Mouse (Mus musculus) forebrain, embryonic 12.5 days (tissue): Measurements from ENCODE around the gene Dnm2. TPM values are rescaled to one million over a fixed set of nuclear protein-coding genes. Genes with fewer than 3 reads are reported as not detected.
"Not testable (repeated sequence)": the region's sequence is repeated elsewhere in the genome, so short reads cannot be mapped to it uniquely, and the experiment has no call there.

Experiments used
- ATAC-seq: fragments of 200-750 bp; cut with Nextera tagmentation; 2 replicates; pipeline ENCODE4 v1.8.0; 2017; ENCODE audit warnings: moderate TSS enrichment; ENCODE audit not compliant: low FRiP score
- H3K27ac ChIP-seq: fragments of 300-500 bp; sonication (generic); 2 replicates; pipeline ENCODE4 v1.5.1; 2016; ENCODE audit warnings: mild to moderate bottlenecking
- H3K27me3 ChIP-seq: fragments of 300-500 bp; sonication (generic); 2 replicates; pipeline ENCODE4 v1.6.1; 2016; ENCODE audit warnings: mild to moderate bottlenecking
- H3K36me3 ChIP-seq: fragments of 300-500 bp; sonication (generic); replicated peaks from 2 replicates; pipeline ENCODE4 v1.6.1; 2016; ENCODE audit warnings: mild to moderate bottlenecking
- H3K4me1 ChIP-seq: fragments of 300-500 bp; sonication (generic); 2 replicates; pipeline ENCODE4 v1.6.1; 2016
- H3K4me2 ChIP-seq: fragments of 300-500 bp; sonication (generic); 2 replicates; pipeline ENCODE4 v1.6.1; 2016; ENCODE audit warnings: mild to moderate bottlenecking, moderate library complexity
- H3K4me3 ChIP-seq: fragments of 300-500 bp; sonication (generic); replicated peaks from 2 replicates; pipeline ENCODE4 v1.5.1; 2016; ENCODE audit warnings: mild to moderate bottlenecking
- H3K9ac ChIP-seq: fragments of 300-500 bp; sonication (generic); 2 replicates; pipeline ENCODE4 v1.6.1; 2016; ENCODE audit warnings: mild to moderate bottlenecking
- H3K9me3 ChIP-seq: fragments of 300-500 bp; sonication (generic); 2 replicates; pipeline ENCODE4 v1.6.1; 2016
- WGBS: fragments of 180-500 bp; shearing (Covaris S2); methylation state at CpG from one replicate; pipeline ENCODE4 v1.1.7; 2016; 5-methylcytosine and 5-hydroxymethylcytosine counted together
- polyA plus RNA-seq: library from polyadenylated mRNA; unstranded; fragments of >200 nt; fragmentation: Nextera tagmentation; extraction: Ambion mirVana; gene quantifications from 2 replicates; pipeline ENCODE4 v1.2.1, GENCODE M21; 2016

Dnm2 gene
- polyA plus RNA-seq, 1 experiment from 2014 or later: 73.8 TPM

GRCm38 (mm10) chr9:21542001-21542400 is 117.3 kb downstream of the Dnm2 start:
- peaks cover 14% of the 10 kb centered on the region for H3K4me1 ChIP-seq
- H3K27me3 ChIP-seq, ATAC-seq, H3K27ac ChIP-seq, H3K9ac ChIP-seq, H3K36me3 ChIP-seq, H3K4me2 ChIP-seq, H3K4me3 ChIP-seq, H3K9me3 ChIP-seq: not testable (repeated sequence)
- 95% methylated on average over 2 of the region's 2 CpGs for WGBS

GRCm38 (mm10) chr9:21545351-21545915 is 120.7 kb downstream of the Dnm2 start:
- peak; percentile 52 for ATAC-seq
- WGBS: 2% methylated on average over 9 of the region's 9 CpGs
- H3K36me3 ChIP-seq: 0 out of 2 replicates have a peak, but pooled peaks cover 7% of the 10 kb centered on the region
- H3K9me3 ChIP-seq: no peaks in the 10 kb centered on the region
- H3K4me2 ChIP-seq: peak overlapping the region; percentile 68
- H3K9ac ChIP-seq: peak overlapping the region; percentile 61
- peak overlapping the region; percentile 79 for H3K4me3 ChIP-seq
- H3K27me3 ChIP-seq: no peaks in the 10 kb centered on the region
- H3K27ac ChIP-seq: peak overlapping the region; percentile 99
- H3K4me1 ChIP-seq: peaks cover 29% of the 10 kb centered on the region

- ATAC-seq: peak; percentile 96
- WGBS: under 1% methylated on average over 60 of the region's 67 CpGs
- H3K4me2 ChIP-seq: peak overlapping the region; percentile 68
- H3K9me3 ChIP-seq: no peaks in the 10 kb centered on the region
- H3K27ac ChIP-seq: peak overlapping the region; percentile 99
- peaks cover 14% of the 10 kb centered on the region for H3K36me3 ChIP-seq
- H3K27me3 ChIP-seq: no peaks in the 10 kb centered on the region
- peak overlapping the region; percentile 61 for H3K9ac ChIP-seq
- peaks cover 29% of the 10 kb centered on the region for H3K4me1 ChIP-seq
- peak overlapping the region; percentile 79 for H3K4me3 ChIP-seq
Measured at GRCm38 (mm10) chr9:21545916-21546788, 121.4 kb downstream of the Dnm2 start.

GRCm38 (mm10) chr9:21546789-21547074 is 122.0 kb downstream of the Dnm2 start, which contains the start of gene Carm1:
Gene Carm1, plus strand, starts transcription at chr9:21546894.
- Histone ChIP-seq H3K27ac (peak within 1 kb of the TSS; percentile 99), H3K36me3 (peaks cover 17% of the 10 kb centered on the region), H3K9me3 (no peaks in the 10 kb centered on the region), H3K27me3 (no peaks in the 10 kb centered on the region), H3K4me2 (peak within 1 kb of the TSS; percentile 69), H3K4me1 (peaks cover 29% of the 10 kb centered on the region), H3K4me3 (peak within 1 kb of the TSS; percentile 79), H3K9ac (peak within 1 kb of the TSS; percentile 95)
- no peak; the same call in 1 of the 2 replicates for ATAC-seq
- WGBS: 0% methylated on average over 11 of the region's 52 CpGs

- H3K9ac ChIP-seq: peak overlapping the region; percentile 95
- 1% methylated on average over 44 of the region's 66 CpGs for WGBS
- peaks cover 29% of the 10 kb centered on the region for H3K4me1 ChIP-seq
- H3K27me3 ChIP-seq: no peaks in the 10 kb centered on the region
- peak overlapping the region; percentile 99 for H3K27ac ChIP-seq
- peak overlapping the region; percentile 79 for H3K4me3 ChIP-seq
- ATAC-seq: peak; percentile 43
- peaks cover 17% of the 10 kb centered on the region for H3K36me3 ChIP-seq
- H3K9me3 ChIP-seq: no peaks in the 10 kb centered on the region
- H3K4me2 ChIP-seq: peak overlapping the region; percentile 69
Measured at GRCm38 (mm10) chr9:21547075-21547941, 122.6 kb downstream of the Dnm2 start.

- Histone ChIP-seq H3K27ac (no peak overlapping the region), H3K9me3 (no peaks in the 10 kb centered on the region), H3K4me3 (no peak overlapping the region), H3K9ac (no peak overlapping the region), H3K4me1 (peaks cover 15% of the 10 kb centered on the region), H3K27me3 (no peaks in the 10 kb centered on the region), H3K36me3 (peaks cover 23% of the 10 kb centered on the region), H3K4me2 (no peak overlapping the region)
- WGBS: 94% methylated on average over 2 of the region's 2 CpGs
- ATAC-seq: no peak
Measured at GRCm38 (mm10) chr9:21551049-21551448, 126.3 kb downstream of the Dnm2 start.

GRCm38 (mm10) chr9:21553607-21554273 is 129.0 kb downstream of the Dnm2 start:
- Histone ChIP-seq H3K4me3 (no peak overlapping the region), H3K4me2 (no peak overlapping the region), H3K4me1 (peaks cover 13% of the 10 kb centered on the region), H3K27me3 (no peaks in the 10 kb centered on the region), H3K9me3 (no peaks in the 10 kb centered on the region), H3K9ac (no peak overlapping the region), H3K27ac (no peak overlapping the region), H3K36me3 (peaks cover 38% of the 10 kb centered on the region)
- no peak for ATAC-seq
- WGBS: 91% methylated on average over 6 of the region's 6 CpGs

- no peak for ATAC-seq
- no peaks in the 10 kb centered on the region for H3K9me3 ChIP-seq
- H3K9ac ChIP-seq: no peak overlapping the region
- no peak overlapping the region for H3K4me3 ChIP-seq
- H3K4me1 ChIP-seq: peaks cover 7% of the 10 kb centered on the region
- 86% methylated on average over 6 of the region's 6 CpGs for WGBS
- no peaks in the 10 kb centered on the region for H3K27me3 ChIP-seq
- H3K27ac ChIP-seq: no peak overlapping the region
- no peak overlapping the region for H3K4me2 ChIP-seq
- H3K36me3 ChIP-seq: peaks cover 37% of the 10 kb centered on the region
Measured at GRCm38 (mm10) chr9:21555198-21555742, 130.6 kb downstream of the Dnm2 start.

GRCm38 (mm10) chr9:21556996-21557395 is 132.3 kb downstream of the Dnm2 start:
- Histone ChIP-seq H3K36me3 (peaks cover 34% of the 10 kb centered on the region), H3K9me3 (no peaks in the 10 kb centered on the region), H3K4me3 (no peak overlapping the region), H3K27ac (no peak overlapping the region), H3K4me2 (no peak overlapping the region), H3K27me3 (no peaks in the 10 kb centered on the region), H3K9ac (no peak overlapping the region), H3K4me1 (peaks cover 7% of the 10 kb centered on the region)
- WGBS: 92% methylated on average over 2 of the region's 2 CpGs
- no peak for ATAC-seq
